Mouse (Mus musculus) mouse trophoblast stem cell (cell line): ENCODE measurements around the gene Abcd2.

ENCODE experiments used
- in situ Hi-C, 2 experiments: fragments of 300-500 bp; cut with MseI, MboI; formaldehyde crosslinking; loops; 2 replicates in 1 of 2; 3 replicates in 1 of 2; pipeline ENCODE4 v1.15.1; 2025

The Abcd2 gene

GRCm38 (mm10) chr15:91191412-91192222, at the start of gene Abcd2:
Gene Abcd2 (minus strand): TSS chr15:91191799.
- in situ Hi-C loops: no loop called here

DNA sequence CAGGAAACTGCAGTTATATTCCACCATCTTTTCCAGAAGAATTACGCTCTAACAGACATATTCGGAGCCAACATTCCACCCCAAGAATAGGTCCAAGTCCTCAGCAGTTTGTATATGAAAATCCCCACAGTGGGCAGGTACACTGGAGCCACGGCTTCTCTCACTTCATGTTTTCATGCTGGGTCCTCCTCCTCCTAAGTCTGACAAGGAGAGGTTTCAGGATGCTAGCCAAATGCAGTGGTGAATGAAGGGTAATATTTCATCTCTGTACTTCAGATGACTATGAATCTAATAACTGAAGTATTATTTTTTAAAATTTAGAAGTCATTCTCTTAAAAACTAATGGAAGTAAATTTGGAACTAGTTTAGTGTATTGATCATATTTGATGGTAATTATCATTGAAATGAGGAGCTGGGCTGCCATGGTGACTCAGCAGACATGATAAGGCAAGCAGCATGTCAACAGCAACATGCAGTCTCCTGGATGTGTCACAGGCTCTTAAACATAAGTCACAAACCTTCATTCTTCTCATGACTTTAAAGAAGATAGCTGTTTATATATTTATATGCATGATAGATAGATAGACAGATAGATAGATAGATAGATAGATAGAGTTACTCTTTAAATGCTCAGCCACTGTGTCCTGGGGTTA, 49.2 kb upstream of the Abcd2 start:
- in situ Hi-C loops: no loop called here

- in situ Hi-C loops: no loop called here
These were observed 45.7 kb upstream of the Abcd2 start for GRCm38 (mm10) chr15:91237294-91237693.

DNA sequence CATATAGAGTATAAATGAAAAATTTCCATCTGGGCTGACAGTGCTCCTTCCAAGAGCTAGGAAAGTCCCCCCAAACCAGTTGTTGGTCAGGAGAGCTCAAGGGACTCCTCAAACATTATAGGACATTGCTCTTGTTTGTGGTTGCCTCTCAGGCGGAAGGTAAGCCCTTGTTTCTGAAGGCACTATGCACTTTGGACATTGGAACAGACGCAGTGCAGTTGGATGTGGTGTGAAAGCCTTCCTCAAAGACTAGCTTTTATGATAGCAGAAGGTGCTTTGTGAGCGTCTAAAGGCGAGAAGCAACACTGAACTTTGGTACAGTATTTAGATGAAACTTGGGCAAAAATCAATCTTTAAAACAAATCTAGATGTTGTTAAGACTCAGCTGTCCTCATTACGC, 14.9 kb upstream of the Abcd2 start:
- in situ Hi-C loops: no loop called here

DNA sequence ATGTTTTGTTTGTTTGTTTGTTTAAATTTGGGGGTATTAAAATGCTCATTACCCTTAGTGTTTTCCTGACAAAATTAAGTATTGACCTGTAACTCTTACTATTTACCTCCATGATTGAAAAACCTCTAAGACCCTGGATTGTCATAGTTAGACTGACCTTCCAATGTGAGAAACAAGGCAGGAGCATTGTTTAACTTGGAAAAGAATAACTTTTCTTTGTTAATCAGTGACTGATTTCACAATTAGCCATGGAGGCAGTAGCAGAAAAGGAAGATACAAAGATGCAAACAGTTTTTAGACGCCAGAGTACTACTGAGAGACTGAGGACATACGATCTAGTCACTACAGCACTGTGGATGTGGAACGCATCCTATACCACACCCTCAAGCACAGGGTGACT, 11.9 kb upstream of the Abcd2 start:
- in situ Hi-C loops: no loop called here

- in situ Hi-C loops: no loop called here
These were observed 10.9 kb upstream of the Abcd2 start for GRCm38 (mm10) chr15:91202486-91202885.

- in situ Hi-C loops: no loop called here
These were observed 9.2 kb upstream of the Abcd2 start for GRCm38 (mm10) chr15:91200833-91201232.

GRCm38 (mm10) chr15:91199256-91199905, 7.8 kb upstream of the Abcd2 start, which contains the start of gene CN725425:
Gene CN725425 (plus strand): TSS chr15:91199494.
- in situ Hi-C loops: no loop called here

- in situ Hi-C loops: no loop called here
These were observed 612 bp upstream of the Abcd2 start for GRCm38 (mm10) chr15:91192223-91192598.

DNA sequence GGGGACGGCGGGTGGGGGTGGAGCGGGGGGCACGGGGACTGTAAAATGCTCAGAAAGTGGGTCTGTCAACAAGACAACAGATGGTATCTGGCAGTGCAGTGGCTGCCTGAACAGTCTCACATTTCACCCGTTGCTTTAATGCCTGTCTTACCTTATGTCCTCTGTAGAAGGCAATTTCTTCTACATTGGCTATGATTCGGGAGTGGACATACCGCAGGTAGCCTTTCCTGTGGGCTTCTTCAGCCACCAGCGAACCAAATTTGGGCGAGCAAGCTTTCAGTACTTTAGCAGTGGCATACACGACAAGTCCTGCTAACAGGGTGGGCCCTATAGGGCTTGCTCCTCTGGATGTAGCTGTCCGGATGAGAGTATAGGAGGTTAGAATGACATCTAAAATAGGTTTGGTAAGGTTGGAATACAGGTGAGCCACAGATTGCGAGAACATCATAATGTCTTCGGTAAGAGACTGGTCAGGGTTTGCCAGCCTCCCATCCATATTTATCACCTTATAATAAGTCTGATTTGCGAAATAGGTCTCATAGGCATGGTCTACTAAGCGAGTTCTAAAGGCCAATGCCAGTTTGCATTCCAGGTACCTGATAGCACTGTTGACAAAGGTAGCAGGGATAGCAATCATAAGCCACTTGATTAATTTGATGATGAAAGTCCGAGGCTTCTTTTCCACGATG, 936 bp downstream of the Abcd2 start:
- in situ Hi-C loops: no loop called here

GRCm38 (mm10) chr15:91190026-91190425, 1.6 kb downstream of the Abcd2 start:
- in situ Hi-C loops: no loop called here

DNA sequence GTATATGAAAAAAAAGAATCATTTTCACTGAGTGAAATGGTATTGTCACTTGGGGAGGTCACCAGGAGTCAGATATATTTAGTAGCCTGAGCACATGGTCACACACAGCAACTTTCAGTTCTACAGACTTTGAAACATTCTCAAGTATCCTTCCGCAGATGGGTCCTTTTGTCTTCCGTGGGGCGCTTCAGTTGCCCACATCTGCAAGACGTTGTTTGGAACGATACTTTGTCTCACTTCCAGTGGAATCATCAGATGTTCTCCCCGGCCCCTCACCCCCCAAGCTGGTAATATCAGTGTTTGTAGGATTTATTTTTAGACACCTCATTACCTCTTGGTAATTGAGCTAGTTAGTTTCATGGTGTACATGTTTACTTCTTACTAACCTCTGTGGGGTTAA, 5.2 kb downstream of the Abcd2 start:
- in situ Hi-C loops: no loop called here

DNA sequence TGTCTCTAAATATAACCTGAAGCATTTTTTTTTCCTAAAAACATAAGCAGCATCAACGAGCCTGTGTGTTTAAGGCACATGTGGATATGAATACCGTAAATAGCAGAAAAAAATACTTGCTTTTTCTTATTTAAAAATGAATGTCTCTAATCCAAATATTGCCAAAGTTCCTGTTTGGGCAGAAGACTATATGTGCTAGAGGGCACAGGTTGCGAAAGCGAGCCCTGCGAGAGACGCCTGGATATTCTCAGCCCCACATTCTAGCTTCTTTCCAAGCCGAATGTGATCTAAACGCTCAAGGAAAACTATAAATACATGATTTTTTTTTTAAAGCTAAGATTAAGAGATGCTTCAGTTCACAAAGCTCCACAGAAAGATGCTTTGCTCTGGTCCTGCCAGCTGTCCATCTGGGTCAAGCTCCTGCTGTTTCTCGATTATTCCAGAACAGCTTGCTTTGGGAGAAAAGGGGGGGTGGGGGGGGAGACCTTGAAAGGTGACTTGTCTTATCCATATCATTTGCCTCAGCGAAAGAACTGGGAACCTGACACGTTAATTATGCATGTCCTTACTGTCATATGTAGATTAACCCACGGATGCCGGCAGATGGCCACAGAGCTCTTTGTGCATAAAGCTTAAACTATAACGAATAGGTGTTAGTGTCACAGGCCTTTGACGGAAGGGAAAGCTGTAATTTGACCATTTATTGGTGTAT, 11.5 kb downstream of the Abcd2 start:
- in situ Hi-C loops: no loop called here

DNA sequence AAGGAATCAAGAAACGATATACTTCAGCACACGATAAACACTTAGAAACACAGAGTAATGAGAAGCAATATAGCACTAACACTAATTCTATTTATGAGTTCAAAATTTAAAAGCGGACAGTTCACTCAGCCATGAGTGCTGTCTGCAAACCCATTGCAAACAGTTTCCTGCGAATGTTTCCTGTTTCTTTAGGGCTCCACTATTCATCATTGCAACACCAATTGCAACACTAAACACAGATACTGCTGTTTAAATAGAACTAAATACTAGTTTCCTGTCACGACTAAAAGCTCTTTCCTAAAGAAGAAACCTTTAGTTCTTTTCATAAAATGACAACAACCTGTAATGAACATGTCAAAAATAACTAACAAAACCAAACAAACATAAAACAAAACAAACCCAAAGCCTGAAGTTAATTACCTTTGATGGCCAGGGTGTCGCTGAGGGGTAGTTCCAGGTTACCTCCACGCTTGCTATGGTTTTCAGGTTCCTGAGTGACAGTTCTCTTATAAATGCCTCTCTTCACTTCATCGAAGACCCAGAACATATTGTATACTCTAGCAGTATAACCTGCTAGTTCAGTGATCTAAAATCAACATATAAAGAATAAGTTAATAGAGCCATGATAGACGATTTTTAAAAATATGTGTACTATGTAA, 12.8 kb downstream of the Abcd2 start:
- in situ Hi-C loops: no loop called here

DNA sequence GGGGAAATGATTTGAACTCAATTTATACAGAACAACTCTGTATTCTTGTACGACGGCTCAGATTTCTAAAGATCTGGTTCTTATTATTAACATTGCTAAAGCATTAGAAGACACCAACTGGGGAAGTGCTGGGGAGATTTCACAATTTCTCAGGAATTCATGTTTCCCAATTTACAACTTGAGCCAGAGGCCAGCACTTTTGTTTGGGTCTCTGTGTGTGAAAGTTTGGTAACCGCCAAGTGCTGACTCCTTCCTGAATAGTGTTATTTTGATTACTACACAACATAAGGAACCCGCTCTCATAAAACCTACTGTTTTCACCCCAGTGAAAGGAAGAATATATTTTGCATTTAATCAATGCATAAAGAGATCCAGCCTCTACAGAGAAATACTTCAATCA, 19.4 kb downstream of the Abcd2 start:
- in situ Hi-C loops: no loop called here

DNA sequence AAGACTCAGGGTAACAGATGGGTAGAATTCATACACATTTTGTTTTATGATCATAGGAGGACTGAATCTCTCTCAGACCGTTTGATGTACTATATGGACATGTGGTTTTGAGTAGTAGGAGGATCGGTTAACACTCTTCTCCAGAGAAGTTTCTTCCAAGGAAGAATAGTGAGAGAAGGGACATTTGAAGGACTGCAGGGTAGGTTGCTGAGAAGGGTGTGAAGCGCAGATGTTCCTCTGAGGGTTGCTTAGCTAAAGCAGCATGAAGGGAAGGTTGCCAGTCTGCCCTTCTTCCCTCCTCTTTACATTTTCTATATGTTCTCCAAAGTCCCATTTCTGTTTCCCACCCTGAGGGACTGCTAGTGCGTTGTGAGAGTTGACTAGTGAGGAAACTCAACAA, 20.3 kb downstream of the Abcd2 start:
- in situ Hi-C loops: no loop called here

- in situ Hi-C loops: no loop called here
These were observed 20.8 kb downstream of the Abcd2 start for GRCm38 (mm10) chr15:91170602-91171328.

DNA sequence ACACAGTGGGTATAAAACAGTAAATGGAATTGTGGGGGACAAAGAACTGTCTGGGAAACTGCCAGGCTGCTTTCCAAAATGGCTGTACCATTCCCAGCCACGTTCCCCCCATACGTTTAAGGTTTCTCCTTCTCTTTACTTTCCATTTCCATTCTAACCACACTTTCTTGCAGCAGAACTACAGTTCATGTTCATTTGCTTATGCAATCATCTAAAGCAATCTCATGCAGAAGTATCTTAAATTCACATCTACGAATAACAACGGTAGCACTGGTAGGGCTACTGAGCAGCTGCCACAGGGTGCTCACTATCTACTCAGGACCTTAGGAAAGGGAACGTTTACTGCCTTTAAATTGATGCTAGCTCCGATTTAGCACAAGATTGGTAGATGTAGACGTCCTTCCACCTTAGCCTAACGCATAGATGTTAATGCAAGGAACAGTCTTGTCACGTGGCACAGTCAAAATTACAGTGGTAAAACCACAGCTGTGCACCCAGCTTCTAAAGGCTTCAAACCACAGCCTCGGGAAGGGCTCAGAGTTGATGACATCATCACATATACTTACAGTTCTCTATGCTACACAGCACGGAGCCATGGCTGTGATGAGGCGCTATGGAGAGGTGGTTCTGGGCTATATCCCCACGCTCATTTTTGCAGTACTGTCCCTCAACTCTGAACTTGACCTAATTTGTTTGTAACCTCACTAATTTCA, 23.6 kb downstream of the Abcd2 start:
- in situ Hi-C loops: loop anchor here in 1 of 2 experiments (10.0 kb wide), 1 partner anchor 137 kb away; no protein-coding TSS in a partner anchor

DNA sequence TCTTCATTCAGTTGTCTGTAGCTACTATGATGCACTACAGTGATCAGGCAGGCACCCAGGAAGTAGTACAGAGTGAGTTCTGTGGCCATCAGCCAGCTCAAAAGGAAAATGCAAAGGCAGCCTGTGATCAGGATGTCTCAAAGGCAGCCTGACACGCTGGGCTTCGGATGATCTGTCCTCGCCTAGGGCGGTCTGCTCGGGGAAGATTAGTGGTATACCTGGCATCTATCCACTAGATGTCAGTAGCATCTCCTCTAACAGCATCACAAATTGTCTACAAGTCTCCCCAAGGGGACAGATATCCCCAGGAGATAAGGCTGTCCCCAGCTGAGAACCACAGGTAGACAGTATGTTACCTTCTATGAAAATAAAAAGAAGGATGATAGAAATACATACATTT, 26.6 kb downstream of the Abcd2 start:
- in situ Hi-C loops: loop anchor here in 1 of 2 experiments (10.0 kb wide), 1 partner anchor 140 kb away; no protein-coding TSS in a partner anchor
